Mouse (Mus musculus): ENCODE results near the gene 2810021J22Rik.

GRCm38 (mm10) chr11:58904410-58904718 lies 37.3 kb downstream of the 2810021J22Rik start:
- no peak for TF ChIP-seq CTCF (IDR thresholded peaks at IDR 0.05; ENCODE audit: extremely low read depth, insufficient read depth, insufficient read length, insufficient replicate concordance)
- TF ChIP-seq POLR2A (IDR thresholded peaks at IDR 0.05; ENCODE audit: low read depth, low read length), result no peak

Measured in spleen, adult 2 months (tissue).